Mouse (Mus musculus) ES-CJ7 (cell line): ENCODE results near the gene Dock1.

Experiments used
- DNase-seq: peaks from one replicate; pipeline ENCODE4 v3.0.0; 2011; ENCODE audit warnings: low read depth, low spot score

The Dock1 gene

DNA sequence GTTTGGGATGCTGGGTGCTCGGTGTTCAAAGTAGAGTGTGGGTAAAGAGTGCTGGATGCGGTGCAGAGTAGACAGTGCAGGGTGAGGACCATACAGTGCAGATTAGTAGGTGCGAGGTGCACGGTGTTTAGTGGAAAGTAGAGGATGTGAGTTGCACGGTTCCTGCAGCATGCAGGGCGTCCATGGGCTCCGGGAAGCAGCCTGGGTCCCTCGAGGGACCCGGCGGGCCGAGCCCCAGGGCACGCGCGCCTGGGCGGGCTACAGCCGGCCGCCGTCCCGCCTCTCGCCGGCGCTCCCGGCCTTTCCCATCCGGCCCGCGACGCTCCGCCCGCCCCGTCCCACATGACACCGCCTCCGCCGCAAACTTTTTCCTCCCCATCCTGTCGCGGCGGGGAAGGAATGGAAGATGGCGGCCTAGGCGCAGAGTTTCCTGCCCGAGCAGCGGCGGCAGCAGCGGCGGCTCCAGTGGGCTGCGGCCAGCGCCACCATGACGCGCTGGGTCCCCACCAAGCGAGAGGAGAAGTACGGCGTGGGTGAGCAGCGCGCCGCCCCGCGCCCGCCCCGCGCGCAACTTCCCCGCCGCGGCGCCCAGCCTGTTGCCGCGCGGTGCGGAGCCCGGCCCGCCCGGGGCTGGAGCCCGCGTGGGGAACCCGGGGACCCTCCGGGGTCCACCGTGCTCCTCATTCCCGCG is at the start of gene Dock1:
Gene Dock1 (plus strand): TSS at position 343 of the 691 bp plus-strand sequence.
- no peak for DNase-seq

DNA sequence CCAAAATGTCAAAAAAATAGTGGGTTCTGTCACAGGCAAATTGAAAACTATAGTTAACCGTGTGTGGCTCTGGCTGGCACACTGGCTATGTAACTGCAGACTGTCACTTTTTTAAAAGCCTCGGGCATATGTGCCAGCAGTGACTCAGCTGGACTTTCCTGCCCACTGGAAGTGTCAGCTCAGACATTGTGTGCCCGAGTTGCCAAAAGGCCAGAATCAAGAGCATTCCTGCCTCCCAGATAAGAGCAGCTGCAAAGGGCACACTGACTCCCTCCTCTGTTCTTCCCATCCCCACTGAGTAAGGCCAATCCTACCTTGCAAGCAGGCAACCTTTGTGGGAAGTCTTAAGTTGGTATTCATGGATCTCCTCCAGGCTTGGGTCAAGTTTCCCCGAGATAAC is 42.5 kb upstream of the Dock1 start:
- DNase-seq = no peak

DNA sequence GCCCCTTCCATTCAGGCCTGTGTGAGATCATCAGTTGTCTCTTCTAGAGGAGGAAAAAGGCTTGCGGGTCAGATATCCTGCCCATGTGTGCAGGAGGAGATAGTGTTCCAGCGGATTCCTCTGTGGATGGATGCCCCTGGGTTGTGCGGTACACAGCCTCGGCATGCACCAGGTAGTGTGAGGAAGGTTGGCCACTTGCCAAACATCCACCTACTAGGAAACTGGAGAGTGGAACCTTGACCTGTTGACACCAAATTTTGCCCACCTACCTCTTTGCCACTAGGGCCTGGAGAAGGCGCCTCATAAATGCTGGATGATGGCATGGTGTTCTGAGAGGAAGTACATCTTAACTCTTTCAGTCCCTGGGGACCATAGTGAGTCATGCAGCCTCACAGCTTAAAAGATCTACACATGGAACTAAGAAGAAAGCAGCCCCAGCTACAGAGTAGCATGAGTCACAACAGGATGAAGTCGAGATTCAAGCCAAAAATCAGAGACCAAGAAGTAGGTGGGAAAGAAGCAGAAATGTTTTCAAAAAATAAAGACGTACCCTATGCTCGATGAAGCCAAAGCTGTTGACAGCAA is 20.1 kb upstream of the Dock1 start:
- no peak for DNase-seq

DNA sequence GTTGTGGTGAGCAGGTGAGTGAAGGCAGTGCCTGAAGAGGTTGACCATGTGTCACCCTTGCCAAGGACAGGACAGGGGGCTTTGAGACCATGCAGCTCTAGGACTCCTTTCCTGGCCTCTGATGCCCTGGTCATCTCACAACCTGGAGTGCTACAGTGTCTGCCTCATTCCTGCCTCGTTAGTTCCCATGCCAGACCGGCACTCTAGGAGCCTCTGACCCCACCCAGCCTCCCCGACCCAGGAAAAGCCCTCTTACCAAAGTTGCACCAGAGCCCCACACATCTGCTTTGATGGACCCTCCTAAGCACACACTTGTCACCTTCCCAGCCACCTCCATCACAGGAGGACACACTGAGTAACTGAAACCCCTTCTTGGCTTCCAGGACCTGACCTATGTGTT is 19.4 kb upstream of the Dock1 start:
- no peak for DNase-seq

DNA sequence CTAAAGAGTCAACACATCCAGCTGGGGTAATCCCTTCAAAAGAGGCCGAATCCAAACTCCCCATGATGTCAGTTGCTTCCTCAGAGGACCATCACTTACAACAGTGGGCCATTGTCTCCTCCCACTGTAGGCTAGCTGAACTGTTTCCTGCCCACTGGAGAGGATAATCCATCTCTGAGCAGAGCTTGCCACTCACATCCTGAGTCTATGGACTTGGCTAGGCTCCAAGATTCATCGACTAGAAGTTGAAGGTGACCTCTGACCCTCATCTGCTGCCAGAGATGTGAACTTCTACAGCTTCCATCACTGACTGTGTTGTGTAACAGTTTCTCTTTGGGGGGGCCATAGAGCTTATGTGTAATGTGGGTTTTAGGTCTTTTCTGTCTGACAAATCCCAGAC is 7.2 kb upstream of the Dock1 start:
- DNase-seq = no peak

DNA sequence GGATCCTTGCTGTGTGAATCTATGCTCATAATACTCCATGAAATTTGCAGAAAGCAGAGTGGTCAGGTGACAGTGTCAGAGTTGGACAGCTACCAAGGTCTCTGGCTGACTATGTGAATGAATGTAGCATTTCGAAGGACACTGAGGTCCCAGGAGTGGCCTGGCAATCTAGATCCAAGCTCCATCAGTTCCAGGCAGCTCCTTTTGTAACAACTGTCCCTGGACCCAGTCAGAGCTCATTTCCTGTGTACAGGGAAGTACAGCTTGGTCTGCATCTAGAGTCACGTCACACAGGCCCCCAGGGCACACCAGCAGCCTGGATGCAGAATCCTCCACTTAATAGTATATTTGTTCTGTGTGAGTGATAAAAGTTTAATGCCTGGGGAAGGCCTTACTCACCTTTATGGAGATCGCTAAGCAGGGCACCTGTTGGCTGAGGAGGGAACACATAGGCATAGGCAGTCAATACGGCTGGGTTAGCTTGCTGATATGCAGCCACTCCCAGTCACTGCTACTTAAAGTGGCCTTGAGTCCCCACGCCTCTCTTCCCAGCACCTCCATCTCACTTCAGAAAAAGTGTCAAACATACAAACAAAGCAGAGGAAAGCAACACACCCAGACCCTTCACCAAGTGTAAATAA is 4.7 kb upstream of the Dock1 start:
- DNase-seq = no peak

DNA sequence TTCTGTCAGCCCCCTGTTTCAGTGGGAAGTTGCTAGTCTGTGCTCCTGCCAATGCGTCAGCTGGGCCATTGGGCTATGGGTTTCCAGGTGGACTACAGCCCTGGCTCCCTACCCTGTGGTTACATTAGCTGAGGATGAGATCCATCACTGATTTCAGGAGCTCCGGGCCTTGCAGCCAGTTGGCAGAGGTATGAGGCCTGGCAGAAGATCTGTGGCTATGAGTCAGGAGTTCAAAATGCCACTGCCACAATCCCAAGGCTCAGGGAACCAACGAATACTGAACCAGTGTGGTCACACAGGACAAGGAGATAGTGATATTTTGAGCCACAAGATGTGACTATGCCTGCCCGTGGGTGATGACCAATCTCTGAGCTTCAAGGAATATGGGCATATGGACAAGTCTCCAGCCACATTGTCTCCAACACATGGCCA is 3.2 kb upstream of the Dock1 start:
- DNase-seq = no peak

DNA sequence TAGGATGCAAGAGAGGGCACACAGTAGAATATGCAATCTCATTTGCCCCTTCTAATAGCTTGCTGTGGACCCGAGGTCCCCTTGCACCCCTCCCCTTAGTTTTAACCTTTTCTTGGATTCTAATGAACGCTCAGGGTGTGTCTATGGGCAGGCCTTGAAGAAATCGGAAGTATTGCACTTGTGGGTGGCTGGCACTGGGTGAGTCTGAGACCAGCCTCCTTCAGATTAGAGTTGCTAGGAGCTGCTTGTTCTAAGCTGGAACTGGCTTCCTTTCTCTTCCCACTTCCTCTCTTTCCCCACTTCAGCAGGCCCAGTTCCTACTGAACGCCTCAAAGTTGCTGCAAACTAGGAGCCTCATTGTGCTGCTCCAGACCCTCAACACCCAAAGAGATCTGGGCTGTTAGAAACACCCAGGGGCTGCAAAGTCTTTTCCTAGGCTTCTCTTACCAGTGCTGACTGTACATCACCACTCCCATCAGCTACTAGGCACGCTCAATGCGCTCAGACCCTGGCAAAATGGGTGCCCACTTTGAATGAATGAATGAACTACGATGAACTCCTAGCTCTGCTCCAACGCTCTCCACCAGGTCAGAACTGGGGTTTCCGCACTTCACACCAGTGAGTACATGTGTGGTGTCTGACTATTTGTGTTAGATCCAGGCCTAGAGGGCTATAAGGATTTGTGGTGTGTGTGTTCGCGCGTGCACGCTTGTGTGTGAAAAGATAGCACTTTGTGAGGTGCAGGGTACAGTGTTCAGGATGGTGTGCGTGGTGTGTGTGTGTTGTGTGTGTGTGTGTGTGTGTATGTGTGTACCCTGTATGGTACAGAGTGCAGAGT is 761 bp upstream of the Dock1 start:
- no peak for DNase-seq

DNA sequence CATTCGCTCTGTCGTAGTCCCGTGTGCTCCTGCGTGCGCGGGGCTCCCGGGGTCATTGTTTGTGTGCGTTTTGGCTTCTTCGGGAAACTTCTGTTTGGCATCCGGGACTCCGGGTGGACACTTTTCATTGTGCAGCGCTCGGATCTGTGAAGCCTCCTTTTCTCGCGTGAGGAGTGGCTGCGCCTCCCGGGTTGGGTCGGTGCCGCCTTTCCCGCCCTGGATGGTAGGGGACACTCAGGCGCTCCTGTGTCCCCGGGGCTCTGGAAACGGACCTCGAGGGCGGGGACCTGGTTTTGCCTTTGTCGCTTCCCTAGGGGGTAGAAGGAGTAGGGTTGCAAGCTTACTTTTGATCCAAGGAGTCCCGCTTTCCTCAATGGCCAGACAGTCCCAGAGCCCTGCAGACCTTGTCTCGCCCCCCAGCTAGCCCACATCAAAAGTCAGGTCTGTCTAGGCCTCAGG is 578 bp downstream of the Dock1 start:
- peak; percentile 45 for DNase-seq

DNA sequence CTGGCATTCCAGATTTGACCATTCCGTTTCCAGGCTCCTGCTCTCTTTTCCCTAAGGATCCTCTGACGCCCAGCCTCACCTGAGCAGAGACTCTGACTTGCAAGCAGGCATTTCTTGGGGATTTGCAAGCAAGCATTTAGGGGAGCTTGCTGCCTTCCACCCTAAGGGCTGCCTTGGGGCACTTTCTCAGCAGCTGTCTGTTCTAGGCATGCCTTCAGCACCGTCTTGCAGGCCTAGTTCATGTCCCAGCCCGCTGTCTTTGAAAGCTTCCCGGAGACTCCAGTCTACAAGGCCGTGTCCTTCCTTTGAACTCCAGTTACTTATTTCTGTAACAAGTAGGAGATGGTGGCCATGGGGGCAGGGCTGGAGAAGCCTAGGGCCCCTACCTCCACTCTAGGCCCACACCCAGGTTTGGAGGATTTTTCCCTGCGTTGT is 1.0 kb downstream of the Dock1 start:
- peak; percentile 75 for DNase-seq

DNA sequence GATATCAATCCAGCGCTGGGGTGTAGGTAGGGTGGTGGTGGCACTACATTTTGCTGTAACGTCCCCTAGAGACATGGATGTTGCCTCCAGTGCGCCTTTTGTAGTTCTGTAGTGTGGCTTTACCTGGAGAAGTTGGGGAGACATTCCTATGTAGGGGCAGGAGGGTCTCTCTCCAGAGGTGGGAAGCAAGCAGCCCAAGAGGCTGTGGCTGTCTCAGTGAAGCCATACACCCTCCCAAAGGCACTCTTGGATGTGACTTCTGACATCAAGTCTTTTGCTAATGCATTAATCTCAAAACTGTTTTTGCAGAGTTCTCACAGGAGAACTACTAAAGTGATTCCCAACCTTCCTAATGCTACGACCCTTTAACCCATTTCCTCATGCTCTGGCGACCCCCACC is 2.7 kb downstream of the Dock1 start:
- no peak for DNase-seq

DNA sequence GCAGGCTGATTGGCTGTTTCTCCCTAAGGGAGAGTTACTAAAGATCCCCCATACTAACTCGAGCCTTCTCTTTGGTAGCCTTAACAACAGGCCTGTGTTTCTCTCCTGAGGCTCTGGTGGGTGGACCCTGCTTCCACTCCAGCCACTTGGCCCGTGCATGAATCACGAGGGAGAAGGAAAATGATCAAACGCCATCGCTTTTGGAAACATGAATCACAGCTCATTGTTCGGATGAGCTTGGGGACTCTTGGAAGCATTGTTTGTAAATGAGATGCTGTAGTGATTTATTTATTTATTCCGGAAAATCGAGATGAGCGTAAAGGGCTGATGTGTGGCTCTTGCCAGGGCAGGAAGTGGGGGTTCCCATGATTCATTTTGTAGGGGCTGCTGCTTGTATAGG is 3.5 kb downstream of the Dock1 start:
- DNase-seq = no peak

DNA sequence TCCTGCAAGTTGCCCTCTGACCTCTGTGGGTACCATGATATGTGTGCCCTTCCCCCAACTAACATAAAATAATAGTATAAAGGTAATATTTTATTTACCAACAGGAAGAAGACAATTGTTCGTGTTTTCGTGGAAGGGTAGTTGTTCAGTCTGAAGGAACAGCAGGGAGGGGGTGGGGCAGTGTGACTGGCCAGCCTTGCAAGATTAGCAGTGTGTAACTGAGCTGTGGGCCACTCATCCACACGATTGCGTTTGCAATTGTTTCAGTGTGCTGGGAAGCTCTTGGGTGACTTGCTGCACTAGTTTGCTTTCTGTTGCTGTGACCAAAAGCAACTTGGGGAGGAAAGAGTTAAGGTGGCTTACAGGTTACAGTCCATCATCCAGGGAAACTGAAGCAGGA is 7.4 kb downstream of the Dock1 start:
- DNase-seq = no peak

DNA sequence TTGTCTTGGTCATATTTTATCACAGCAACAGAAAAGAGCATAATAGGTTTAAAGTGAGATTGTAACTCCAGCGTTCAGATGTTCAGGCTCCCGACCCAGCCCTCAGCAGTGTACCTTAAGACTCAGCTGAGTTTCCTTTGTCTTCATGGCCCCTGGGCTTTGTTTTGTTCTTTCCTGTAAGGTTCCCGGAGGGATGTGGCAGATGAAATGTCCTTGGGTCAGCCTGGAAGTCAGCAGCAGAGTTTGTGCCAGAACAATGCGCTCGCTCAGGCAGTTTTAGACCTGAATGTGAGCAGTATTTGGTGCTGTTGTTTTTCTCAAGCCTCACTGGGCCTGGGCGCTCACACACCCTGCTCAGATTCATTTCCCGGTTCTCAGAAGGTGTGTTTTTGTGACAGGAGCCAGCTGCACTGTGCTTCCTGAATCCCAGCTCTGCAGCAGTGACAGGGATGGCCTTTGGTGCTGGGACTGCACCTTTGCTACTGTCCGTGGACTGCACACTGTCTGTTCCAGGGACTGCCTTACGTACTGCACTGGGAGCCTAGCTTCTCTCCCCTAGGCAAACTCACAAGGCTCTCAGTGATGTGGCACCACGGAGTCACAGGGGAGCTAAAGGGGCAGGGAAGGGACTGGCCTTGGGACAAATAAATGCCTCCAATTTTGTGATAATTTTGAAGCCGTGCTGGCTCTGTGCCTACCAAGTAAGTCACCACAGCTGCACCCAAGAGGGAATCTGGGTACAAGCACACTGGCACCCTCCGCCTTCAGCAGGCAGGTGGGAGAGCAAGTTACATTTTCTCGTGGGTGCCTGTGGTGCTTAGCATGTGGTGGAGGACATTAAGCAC is 9.1 kb downstream of the Dock1 start:
- peak; percentile 78 for DNase-seq

DNA sequence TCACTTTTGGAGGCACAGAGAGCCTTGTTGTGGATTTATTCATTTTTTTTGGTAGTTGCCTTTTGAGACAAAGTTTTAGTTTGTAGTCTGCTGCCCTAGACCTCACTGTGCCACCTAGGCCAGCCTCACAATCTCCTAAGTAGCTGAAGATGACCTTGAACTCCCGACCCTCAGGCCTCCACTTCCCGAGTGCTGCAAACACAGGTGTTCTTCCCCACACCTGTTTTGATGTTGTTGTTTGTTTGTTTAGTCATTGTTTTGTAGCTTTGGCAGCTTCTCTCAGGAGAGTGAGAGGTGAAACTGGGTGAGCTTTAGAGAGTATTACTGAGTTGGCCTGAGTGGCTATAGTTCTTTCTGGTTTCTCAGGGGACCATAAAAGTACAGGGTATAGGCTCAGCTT is 9.7 kb downstream of the Dock1 start:
- DNase-seq = no peak

DNA sequence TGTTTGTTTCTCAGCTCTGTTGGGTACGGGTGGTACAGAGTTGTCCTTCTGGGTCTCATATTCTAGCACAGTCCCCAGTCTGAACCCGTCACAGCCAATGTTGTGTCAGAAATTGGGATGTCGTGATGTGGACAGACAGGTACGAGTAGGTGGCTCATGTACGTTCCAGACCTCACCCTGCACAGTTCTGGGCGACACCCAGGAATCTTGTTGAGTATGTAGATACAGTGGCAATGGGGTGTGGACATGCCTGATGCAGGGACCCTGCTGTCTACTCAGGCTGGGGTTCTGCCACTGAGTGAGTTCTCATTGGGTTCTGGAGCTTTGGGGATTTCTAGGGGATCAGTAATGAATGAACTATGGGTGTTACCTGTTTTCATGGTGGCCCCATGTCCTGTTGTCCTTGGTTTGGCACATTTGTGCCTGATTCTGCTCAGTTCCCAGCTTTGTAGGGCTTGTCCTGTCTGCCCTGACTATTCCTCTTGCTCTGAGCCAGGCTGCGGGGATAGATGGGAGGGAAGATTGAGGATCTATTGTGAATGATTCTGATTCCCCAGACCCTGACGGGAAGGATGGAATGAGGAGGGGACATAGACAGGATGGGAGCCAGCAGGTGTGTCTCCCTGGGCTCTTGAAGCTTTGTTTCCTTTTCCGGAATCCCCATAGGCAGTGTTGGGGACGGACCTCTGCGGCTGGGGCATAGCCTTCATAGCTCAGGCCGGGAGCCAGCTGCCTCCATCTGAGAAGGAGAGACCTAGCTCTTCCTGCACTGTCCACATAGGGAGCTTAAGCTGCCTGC is 11.5 kb downstream of the Dock1 start:
- no peak for DNase-seq

DNA sequence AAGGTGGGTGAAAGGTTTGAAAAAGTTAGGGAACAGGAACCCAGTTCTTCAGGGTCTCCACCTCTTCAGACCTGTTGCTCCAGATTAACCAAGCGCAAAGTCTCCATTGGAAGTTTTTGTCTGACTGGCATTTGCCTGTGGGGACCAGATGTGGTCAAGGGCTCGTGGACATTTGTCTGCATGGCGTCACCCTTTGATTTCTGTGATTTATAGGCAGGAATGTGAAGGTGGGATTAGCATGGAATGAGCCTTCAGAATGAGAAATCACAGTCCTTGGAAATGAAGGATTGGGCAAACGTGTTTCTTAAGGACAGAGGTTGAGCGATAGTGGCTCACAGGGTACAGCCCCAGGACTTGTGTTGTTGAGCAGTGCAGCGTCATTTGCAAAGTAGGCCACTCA is 17.9 kb downstream of the Dock1 start:
- DNase-seq = no peak

DNA sequence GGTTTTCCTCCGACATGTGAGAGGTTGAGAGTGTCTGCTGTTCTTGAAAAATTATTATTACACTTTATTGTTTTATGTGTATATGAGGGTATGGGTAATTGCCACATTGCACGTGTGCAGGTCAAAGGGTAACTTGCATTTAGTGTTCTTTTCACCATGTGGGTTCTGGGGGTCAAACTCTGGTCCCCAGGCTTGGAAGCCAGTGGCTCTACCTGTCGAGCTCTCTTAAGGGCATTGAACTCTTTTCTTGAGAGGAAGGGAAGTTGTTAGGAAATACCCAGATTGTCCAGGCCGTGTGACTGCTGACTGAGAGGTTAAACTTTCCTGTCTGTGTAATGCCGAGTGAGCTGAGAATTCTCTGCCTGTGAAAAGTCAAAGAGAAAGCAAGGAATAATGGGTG is 19.7 kb downstream of the Dock1 start:
- DNase-seq = no peak

DNA sequence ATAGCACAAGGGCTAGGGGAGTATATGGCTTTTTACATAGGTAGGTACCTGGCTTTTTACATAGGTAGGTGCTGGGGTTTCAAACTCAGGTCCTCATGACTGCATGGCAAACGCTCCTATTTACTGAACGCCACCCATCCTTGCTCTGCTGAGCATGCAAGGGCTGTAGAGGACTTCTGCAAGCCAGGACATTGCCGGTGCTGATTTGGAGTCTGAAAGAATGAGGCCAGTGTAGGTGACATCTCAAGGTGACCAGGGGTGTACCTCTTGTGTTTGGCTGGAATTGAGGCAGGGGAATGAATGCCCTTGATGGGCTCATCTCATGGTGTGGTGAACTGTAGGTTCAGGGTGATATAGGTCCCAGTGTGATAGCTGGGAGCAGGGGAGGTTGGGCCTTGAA is 20.4 kb downstream of the Dock1 start:
- no peak for DNase-seq

DNA sequence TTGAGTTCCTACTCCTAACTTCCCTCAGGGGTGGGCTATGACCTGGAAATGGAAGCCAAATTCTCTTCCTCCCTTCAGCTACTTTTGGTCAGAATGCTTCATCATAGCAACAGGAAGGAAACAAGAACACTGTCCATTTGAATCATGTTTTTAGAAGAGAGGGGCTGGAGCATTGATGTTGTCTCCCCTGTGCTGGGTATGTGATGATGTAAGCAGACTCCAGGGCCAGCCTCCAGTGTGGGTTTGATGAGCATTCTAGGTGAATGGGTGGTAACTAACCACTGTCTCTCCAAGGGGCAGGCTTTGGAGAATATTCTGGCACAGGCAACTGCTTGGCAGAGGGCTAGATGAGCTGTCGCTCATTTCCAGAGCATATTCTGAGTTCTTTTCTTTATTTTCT is 22.9 kb downstream of the Dock1 start:
- DNase-seq = no peak
